Mouse (Mus musculus) gastrocnemius, adult 2 months (tissue): ENCODE measurements at regions not wholly inside any gene's neighbourhood (a gene's known extent, or its start where the extent isn't known, plus 50 kb on each side); places are given as distances from the start of the nearest gene placed in this dataset.

Experiments
- DNase-seq: peaks from one replicate; pipeline ENCODE4 v3.0.0; 2022
- H3K27ac ChIP-seq: fragments of 200-600 bp; 2 replicates; pipeline ENCODE4 v1.8.1; 2022; ENCODE audit warnings: mild to moderate bottlenecking
- H3K4me3 ChIP-seq: fragments of 200-600 bp; 2 replicates; pipeline ENCODE4 v1.8.1; 2022; ENCODE audit warnings: mild to moderate bottlenecking, moderate library complexity
- CTCF ChIP-seq: fragments of 200-600 bp; IDR thresholded peaks from 2 replicates; pipeline ENCODE4 v1.8.1; 2022; ENCODE audit warnings: antibody characterized with exemption, mild to moderate bottlenecking, moderate library complexity
- intact Hi-C: fragments of 180-260 bp; cut with DNase I; formaldehyde crosslinking; loops from one replicate; pipeline ENCODE4 v1.15.1; 2025

- Histone ChIP-seq H3K4me3 (no peak overlapping the region), H3K27ac (no peak overlapping the region)
- no peak for TF ChIP-seq CTCF
- intact Hi-C loops, result no loop called here
- DNase-seq, result no peak
Measured at GRCm38 (mm10) chr11:65469762-65470741, 200.3 kb upstream of the Myocd start.

DNA sequence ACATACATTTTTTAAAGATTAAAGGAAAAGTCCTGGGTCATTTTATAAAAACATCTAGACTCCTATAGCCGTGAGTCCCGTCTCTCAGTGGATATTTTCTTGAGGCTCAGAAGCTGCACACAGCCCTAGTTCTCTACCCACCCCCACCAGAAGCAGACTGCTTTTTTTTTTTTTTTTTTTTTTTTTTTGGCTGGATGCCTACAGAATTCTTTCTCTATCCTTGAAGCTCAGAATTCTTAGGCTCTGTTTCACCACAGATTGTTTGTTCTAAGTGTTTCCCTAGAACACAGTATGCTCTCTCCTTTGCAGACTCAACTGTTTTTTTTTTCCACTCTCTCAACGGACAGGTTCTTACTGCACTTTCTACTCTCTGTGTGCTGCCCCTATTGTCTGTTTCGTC, 191.3 kb upstream of the Myocd start:
- Histone ChIP-seq H3K27ac (no peak overlapping the region), H3K4me3 (no peak overlapping the region)
- no peak for TF ChIP-seq CTCF
- no peak for DNase-seq
- intact Hi-C loops, result no loop called here

DNA sequence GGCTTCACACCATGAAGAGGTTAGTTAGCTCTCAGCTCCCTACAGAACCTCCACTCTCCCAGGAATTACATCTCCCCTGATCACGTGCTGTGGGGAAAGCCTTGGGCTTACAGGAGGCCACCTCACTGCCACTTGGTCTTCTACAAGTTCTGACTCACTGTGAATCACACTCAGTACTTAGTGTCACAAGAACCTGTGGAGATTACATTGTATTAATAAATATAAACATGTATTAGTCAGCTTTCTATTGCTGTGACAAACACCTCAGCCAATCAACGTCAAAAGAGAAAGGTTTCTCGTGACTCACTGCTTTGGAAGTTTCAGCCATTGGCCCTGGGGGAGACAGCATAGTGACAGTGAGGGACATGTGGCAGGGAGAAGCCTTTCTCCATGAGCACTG, 178.6 kb upstream of the Myocd start:
- no peak overlapping the region for H3K27ac ChIP-seq
- intact Hi-C loops, result no loop called here
- no peak for TF ChIP-seq CTCF
- no peak for DNase-seq
- no peak overlapping the region for H3K4me3 ChIP-seq

DNA sequence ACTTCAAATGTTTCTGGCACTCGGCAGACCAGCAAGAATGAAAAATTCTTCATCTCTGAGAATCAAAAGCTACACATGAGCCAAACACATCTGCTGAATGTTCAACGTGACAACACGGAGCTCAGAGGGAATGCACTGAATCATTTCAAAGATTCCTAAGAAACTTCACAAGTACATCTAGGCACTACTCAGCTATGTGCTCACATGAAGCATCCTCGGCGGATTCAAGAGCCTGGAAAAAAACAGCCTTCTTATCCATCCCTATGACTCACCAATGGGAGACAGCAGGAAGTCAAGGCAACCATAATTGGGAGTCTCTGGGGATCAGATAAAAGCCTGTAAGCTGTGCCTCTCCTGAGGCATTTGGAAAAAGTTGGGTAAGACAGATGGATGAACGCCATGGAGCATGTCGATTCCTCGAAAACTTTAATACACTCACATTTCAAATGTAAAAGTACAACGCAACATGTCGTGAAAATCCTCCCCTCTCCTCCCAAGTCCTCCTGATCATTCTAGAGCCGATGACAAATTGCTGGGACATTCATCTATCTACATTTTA, 173.8 kb upstream of the Myocd start:
- H3K27ac ChIP-seq, result no peak overlapping the region

GRCm38 (mm10) chr11:65435699-65436161, 165.9 kb upstream of the Myocd start:
- intact Hi-C loops, result no loop called here
- no peak overlapping the region for H3K27ac ChIP-seq

More for the DNA sequence above, 173.8 kb upstream of the Myocd start:
- no peak for DNase-seq
- intact Hi-C loops, result no loop called here
- TF ChIP-seq CTCF, result no peak
- H3K4me3 ChIP-seq, result no peak overlapping the region

GRCm38 (mm10) chr11:65421889-65422288, 152.1 kb upstream of the Myocd start:
- no peak for DNase-seq
- Histone ChIP-seq H3K27ac (no peak overlapping the region), H3K4me3 (no peak overlapping the region)
- no peak for TF ChIP-seq CTCF
- intact Hi-C loops, result no loop called here

More at GRCm38 (mm10) chr11:65435699-65436161, 165.9 kb upstream of the Myocd start:
- TF ChIP-seq CTCF, result no peak
- no peak overlapping the region for H3K4me3 ChIP-seq
- DNase-seq, result no peak

DNA sequence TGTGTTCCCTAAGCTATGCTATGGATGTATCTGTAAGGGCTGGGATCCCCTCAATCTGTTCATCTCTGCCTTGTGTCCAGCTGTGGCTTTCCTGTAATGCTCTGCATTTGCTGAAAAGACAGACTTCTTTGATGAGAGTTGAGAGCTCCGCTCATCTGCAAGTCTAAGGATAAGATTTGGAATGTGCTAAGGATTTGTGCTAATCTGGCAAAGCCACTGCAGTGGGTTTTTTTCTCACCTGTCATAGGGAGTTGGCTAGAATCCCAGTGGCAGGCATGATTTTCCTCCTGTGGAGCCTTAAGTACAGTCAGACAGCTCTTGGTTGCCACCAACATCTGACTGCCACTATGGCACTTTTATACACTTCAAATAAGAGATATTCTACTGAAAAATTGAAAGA, 138.8 kb upstream of the Myocd start:
- Histone ChIP-seq H3K27ac (no peak overlapping the region), H3K4me3 (no peak overlapping the region)
- intact Hi-C loops, result no loop called here
- TF ChIP-seq CTCF, result no peak
- DNase-seq, result no peak

DNA sequence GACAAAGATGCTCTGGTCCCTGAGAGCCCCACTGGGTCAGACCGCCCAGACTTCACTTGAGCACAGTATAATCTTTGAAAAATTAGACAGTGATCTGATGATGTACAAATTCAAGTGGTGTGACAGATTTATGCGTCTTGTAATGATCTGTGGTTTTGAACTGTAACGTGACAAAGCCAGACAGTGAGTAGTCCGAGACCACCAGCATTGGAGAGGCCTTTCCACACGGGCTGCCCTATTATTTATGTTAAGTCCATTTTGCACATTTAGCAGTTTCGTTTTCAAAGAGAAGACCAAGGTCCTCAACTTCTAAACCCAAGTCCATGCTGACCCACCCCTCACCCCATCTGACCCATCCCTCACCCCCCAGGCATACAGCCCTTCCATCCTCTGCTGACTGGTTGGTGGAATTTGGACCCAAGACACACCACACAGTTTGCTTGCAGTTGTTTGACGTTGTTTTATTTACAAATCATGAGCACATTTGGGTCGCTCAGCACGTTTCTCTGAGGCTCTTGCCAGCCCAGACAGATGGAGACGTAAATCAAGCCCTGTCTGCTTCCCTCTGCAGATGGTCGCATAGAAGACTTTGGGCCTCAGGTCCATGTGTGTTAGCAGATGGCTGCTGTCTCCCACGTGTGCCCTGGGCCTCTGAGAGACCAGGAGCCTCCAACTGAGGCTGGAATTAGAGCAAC, 132.8 kb upstream of the Myocd start:
- Histone ChIP-seq H3K27ac (no peak overlapping the region), H3K4me3 (no peak overlapping the region)
- no peak for TF ChIP-seq CTCF
- no peak for DNase-seq
- intact Hi-C loops, result no loop called here

GRCm38 (mm10) chr11:65389238-65389637, 119.4 kb upstream of the Myocd start:
- intact Hi-C loops, result no loop called here
- no peak for TF ChIP-seq CTCF
- H3K4me3 ChIP-seq, result no peak overlapping the region
- no peak overlapping the region for H3K27ac ChIP-seq
- DNase-seq, result no peak

GRCm38 (mm10) chr11:65386291-65387061, 116.7 kb upstream of the Myocd start:
- Histone ChIP-seq H3K4me3 (no peak overlapping the region), H3K27ac (no peak overlapping the region)
- DNase-seq, result no peak
- intact Hi-C loops, result no loop called here
- TF ChIP-seq CTCF, result no peak

DNA sequence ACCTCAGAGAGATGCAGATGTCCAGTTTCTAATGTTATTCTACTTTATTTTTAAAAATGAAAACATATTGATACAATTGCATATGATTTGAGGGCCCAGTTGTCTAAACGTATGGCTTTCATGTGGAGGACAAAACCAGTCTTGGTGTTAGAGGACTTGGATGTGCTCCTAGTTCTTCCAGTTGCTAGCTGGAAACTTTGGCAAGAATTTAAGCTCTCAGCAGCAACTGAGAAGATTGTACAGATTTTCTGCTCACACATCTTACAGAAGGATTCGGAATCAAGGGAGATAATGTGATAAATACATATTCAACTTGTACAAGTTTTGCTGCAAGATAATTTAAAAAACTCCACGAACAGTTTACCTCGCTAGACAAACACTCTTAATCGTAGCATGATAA, 105.6 kb upstream of the Myocd start:
- Histone ChIP-seq H3K4me3 (no peak overlapping the region), H3K27ac (no peak overlapping the region)
- intact Hi-C loops, result no loop called here
- no peak for DNase-seq
- no peak for TF ChIP-seq CTCF

- DNase-seq, result no peak
- Histone ChIP-seq H3K27ac (no peak overlapping the region), H3K4me3 (no peak overlapping the region)
- intact Hi-C loops, result no loop called here
- no peak for TF ChIP-seq CTCF
Measured at GRCm38 (mm10) chr11:65373136-65373535, 103.3 kb upstream of the Myocd start.
